Mouse (Mus musculus) midbrain, embryonic 11.5 days (tissue): ENCODE results near the gene Slc19a3. TPM values are rescaled to one million over a fixed set of nuclear protein-coding genes. Genes with fewer than 3 reads are reported as not detected.

ENCODE experiments used
- ATAC-seq: fragments of 200-750 bp; cut with Nextera tagmentation; 2 replicates; pipeline ENCODE4 v1.8.0; 2017; ENCODE audit warnings: moderate TSS enrichment, moderate library complexity; ENCODE audit not compliant: low FRiP score
- DNase-seq: peaks from one replicate; pipeline ENCODE4 v3.0.0; 2015; ENCODE audit warnings: low spot score; ENCODE audit errors: missing footprints
- H3K27ac ChIP-seq: fragments of 300-500 bp; sonication (generic); 2 replicates; pipeline ENCODE4 v1.5.1; 2014; ENCODE audit warnings: low read depth, low read length
- H3K27me3 ChIP-seq: fragments of 300-500 bp; sonication (generic); 2 replicates; pipeline ENCODE4 v1.6.1; 2014; ENCODE audit warnings: mild to moderate bottlenecking, low read length, moderate library complexity, mixed read lengths; ENCODE audit not compliant: control insufficient read depth, insufficient read depth
- H3K36me3 ChIP-seq: fragments of 300-500 bp; sonication (generic); 2 replicates; pipeline ENCODE4 v1.6.1; 2014; ENCODE audit warnings: mild to moderate bottlenecking, low read length, moderate library complexity, mixed read lengths; ENCODE audit not compliant: control insufficient read depth, insufficient read depth
- H3K4me1 ChIP-seq: fragments of 300-500 bp; sonication (generic); 2 replicates; pipeline ENCODE4 v1.6.1; 2014; ENCODE audit warnings: low read length; ENCODE audit not compliant: control insufficient read depth, insufficient read depth
- H3K4me2 ChIP-seq: fragments of 300-500 bp; sonication (generic); 2 replicates; pipeline ENCODE4 v1.6.1; 2014; ENCODE audit warnings: mild to moderate bottlenecking, moderate library complexity
- H3K4me3 ChIP-seq: fragments of 300-500 bp; sonication (generic); 2 replicates; pipeline ENCODE4 v1.5.1; 2014; ENCODE audit warnings: low read depth, low read length
- H3K9ac ChIP-seq: fragments of 300-500 bp; sonication (generic); 2 replicates; pipeline ENCODE4 v1.6.1; 2014; ENCODE audit warnings: low read length
- H3K9me3 ChIP-seq: fragments of 300-500 bp; sonication (generic); 2 replicates; pipeline ENCODE4 v1.6.1; 2016; ENCODE audit warnings: low read length; ENCODE audit not compliant: control insufficient read depth
- WGBS: fragments of 180-500 bp; shearing (Covaris S2); extraction: QIAGEN DNeasy Blood & Tissue Kit; methylation state at CpG from one replicate; pipeline ENCODE4 v1.1.7; 2014; 5-methylcytosine and 5-hydroxymethylcytosine counted together
- polyA plus RNA-seq: library from polyadenylated mRNA; unstranded; fragments of >200 nt; fragmentation: Nextera tagmentation; extraction: Ambion mirVana; gene quantifications from 2 replicates; pipeline ENCODE4 v1.2.1, GENCODE M21; 2014

The Slc19a3 gene
- polyA plus RNA-seq, 1 experiment from 2014 or later: 0.83 TPM

DNA sequence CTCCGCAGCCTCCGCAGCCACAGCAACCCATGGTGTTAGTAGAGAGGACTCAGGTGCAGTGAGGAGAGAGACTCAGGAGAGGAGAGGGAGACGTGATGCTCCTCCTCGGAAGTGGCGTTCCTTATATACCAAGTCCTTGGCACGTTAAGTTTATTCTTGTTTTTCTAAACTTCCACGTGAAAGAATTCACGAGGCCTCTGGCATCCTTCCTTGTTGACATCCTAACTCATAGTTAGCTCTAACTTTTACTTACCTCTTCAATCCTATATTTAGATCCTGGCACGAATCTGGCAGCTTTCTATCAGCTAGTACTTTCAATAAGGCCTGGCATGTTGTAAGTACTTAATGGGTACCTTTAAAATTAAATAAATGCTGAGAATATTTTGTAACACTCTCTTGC is 21.0 kb upstream of the Slc19a3 start, which contains the start of gene A030005K14Rik:
TSS of gene A030005K14Rik (minus strand) at position 101 of the 400 bp plus-strand sequence.
- no peaks in the 10 kb centered on the region for H3K4me1 ChIP-seq
- no peak within 1 kb of the TSS for H3K27ac ChIP-seq
- 89% methylated on average over 9 of the region's 9 CpGs for WGBS

GRCm38 (mm10) chr1:83058481-83058880 is 20.2 kb upstream of the Slc19a3 start:
- Histone ChIP-seq H3K36me3 (no peaks in the 10 kb centered on the region), H3K4me3 (no peak overlapping the region), H3K9me3 (no peaks in the 10 kb centered on the region), H3K4me2 (no peak overlapping the region), H3K27ac (no peak overlapping the region), H3K27me3 (no peaks in the 10 kb centered on the region), H3K4me1 (no peaks in the 10 kb centered on the region), H3K9ac (no peak overlapping the region)
- ATAC-seq: no peak
- no peak for DNase-seq
- 58% methylated on average over 1 of the region's 1 CpGs for WGBS

More for the DNA sequence above, 21.0 kb upstream of the Slc19a3 start, which contains the start of gene A030005K14Rik:
- Histone ChIP-seq H3K4me2 (no peak within 1 kb of the TSS), H3K9me3 (no peaks in the 10 kb centered on the region), H3K4me3 (no peak within 1 kb of the TSS), H3K36me3 (no peaks in the 10 kb centered on the region), H3K27me3 (no peaks in the 10 kb centered on the region), H3K9ac (no peak within 1 kb of the TSS)
- ATAC-seq: no peak
- no peak for DNase-seq

DNA sequence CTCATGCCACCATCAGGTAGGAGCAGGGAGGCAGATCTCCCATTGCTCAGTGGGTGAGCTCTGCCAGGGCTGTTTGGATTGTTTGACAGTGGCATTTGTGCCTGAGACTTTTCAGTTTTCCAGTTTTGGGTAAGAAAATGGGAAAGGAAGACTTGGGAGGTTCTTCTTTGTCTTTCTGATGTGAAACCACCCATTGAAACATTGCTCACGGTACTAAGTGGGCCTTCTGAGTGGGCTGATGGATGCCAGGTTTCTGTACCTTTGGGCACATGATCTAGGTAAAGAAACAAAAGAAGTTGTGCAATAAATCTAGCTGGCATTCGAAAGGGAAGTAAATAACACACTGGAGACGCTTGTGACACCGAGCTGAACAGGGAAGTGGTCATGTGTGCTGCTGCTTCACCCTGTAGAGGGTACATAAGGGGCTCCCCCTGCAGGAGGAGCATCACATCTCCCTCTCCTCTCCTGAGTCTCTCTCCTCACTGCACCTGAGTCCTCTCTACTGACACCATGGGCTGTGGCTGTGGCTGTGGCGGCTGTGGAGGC is 6.7 kb upstream of the Slc19a3 start, which contains the start of gene Gm47969:
TSS of gene Gm47969 (plus strand) at position 51 of the 546 bp plus-strand sequence.
- 85% methylated on average over 5 of the region's 5 CpGs for WGBS
- ATAC-seq (no peak), DNase-seq (no peak)
- no peaks in the 10 kb centered on the region for H3K9me3 ChIP-seq
- H3K4me1 ChIP-seq: no peaks in the 10 kb centered on the region
- H3K27me3 ChIP-seq: no peaks in the 10 kb centered on the region
- H3K27ac ChIP-seq: no peak within 1 kb of the TSS
- no peak within 1 kb of the TSS for H3K9ac ChIP-seq
- no peaks in the 10 kb centered on the region for H3K36me3 ChIP-seq
- no peak within 1 kb of the TSS for H3K4me2 ChIP-seq
- H3K4me3 ChIP-seq: no peak within 1 kb of the TSS

- no peaks in the 10 kb centered on the region for H3K4me1 ChIP-seq
- 96% methylated on average over 2 of the region's 2 CpGs for WGBS
Measured at GRCm38 (mm10) chr1:83042380-83042779, 4.1 kb upstream of the Slc19a3 start, which contains the start of gene Krtap28-10. TSS of gene Krtap28-10 (minus strand) at chr1:83042480.

GRCm38 (mm10) chr1:83039080-83039479 is 832 bp upstream of the Slc19a3 start:
- DNase-seq (no peak), ATAC-seq (0 out of 2 replicates have a peak, but pooled peaks have one; percentile 9)
- H3K4me1 ChIP-seq: no peaks in the 10 kb centered on the region
- H3K4me2 ChIP-seq: no peak overlapping the region
- no peak overlapping the region for H3K9ac ChIP-seq
- no peak overlapping the region for H3K4me3 ChIP-seq
- no peaks in the 10 kb centered on the region for H3K27me3 ChIP-seq
- 82% methylated on average over 4 of the region's 4 CpGs for WGBS
- H3K36me3 ChIP-seq: no peaks in the 10 kb centered on the region
- no peaks in the 10 kb centered on the region for H3K9me3 ChIP-seq
- H3K27ac ChIP-seq: no peak overlapping the region

More at GRCm38 (mm10) chr1:83042380-83042779, 4.1 kb upstream of the Slc19a3 start, which contains the start of gene Krtap28-10:
- Histone ChIP-seq H3K27me3 (no peaks in the 10 kb centered on the region), H3K36me3 (no peaks in the 10 kb centered on the region), H3K4me2 (no peak within 1 kb of the TSS), H3K9me3 (no peaks in the 10 kb centered on the region), H3K4me3 (no peak within 1 kb of the TSS), H3K27ac (no peak within 1 kb of the TSS), H3K9ac (no peak within 1 kb of the TSS)
- ATAC-seq: no peak
- no peak for DNase-seq

DNA sequence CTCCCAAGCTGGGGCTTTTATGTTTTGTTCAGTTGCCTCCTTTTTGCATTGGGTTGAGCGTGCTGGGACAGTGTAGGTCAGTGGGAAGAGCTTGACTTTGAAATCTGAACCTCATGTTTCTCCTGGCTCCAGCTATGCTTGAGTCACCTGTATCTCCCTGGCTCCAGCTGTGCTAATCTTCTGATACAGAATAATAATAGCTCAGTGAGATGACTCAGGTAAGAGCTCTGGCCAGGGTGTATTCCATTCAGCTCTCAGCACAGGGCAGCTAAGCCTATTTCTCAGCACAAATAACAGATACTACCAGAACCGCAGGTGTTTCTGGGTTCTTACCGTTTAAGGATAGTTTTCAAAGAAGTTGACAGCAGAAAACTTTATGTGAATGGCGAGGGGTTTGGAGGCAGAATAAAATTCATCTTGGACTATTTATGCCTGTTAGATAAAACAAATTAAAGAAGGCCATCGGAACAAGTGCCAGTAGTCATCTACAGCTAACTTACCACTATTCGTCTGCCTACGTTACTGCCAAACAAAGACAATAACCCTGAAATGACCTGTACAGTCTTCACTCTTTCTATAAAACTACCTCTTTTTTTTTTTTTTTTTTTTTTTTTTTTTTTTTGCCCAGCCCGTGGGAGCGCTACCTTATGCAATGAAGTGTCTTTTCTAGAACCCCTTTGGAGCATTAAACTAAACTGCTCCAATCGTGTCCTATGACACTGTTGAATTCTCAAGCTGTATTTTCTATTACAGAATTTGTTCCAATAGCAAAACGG is 1.2 kb downstream of the Slc19a3 start:
- Histone ChIP-seq H3K27me3 (no peaks in the 10 kb centered on the region), H3K4me3 (no peak overlapping the region), H3K4me1 (no peaks in the 10 kb centered on the region), H3K9me3 (no peaks in the 10 kb centered on the region), H3K27ac (no peak overlapping the region), H3K9ac (no peak overlapping the region), H3K36me3 (no peaks in the 10 kb centered on the region), H3K4me2 (no peak overlapping the region)
- ATAC-seq (no peak), DNase-seq (no peak)
- 66% methylated on average over 11 of the region's 11 CpGs for WGBS

DNA sequence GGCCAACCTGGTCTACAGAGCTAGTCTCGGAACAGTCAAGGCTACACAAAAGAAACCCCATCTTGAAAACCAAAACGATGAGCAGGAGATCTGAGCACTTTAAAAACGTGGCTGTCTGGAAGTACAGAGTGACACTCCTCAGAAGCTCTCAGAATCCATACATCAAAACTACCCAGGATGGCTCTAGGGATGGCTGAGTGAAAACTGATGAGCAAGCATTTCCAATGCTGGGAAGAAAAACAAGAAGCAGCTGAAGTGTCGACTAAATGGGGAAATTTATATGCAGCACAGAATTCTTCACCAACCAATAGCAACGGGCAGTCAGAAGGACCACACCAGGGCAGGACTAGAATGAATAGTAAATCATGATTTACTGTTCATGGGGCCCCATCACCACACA is 3.7 kb downstream of the Slc19a3 start:
- no peak overlapping the region for H3K27ac ChIP-seq
- no peaks in the 10 kb centered on the region for H3K9me3 ChIP-seq
- 75% methylated on average over 5 of the region's 5 CpGs for WGBS
- H3K4me3 ChIP-seq: no peak overlapping the region
- ATAC-seq: no peak
- H3K4me1 ChIP-seq: no peaks in the 10 kb centered on the region
- H3K36me3 ChIP-seq: no peaks in the 10 kb centered on the region
- H3K27me3 ChIP-seq: no peaks in the 10 kb centered on the region
- H3K9ac ChIP-seq: no peak overlapping the region
- no peak overlapping the region for H3K4me2 ChIP-seq
- DNase-seq: no peak

- H3K4me3 ChIP-seq: no peak overlapping the region
- H3K36me3 ChIP-seq: no peaks in the 10 kb centered on the region
- no peak overlapping the region for H3K4me2 ChIP-seq
- H3K27me3 ChIP-seq: no peaks in the 10 kb centered on the region
- no peaks in the 10 kb centered on the region for H3K4me1 ChIP-seq
- 91% methylated on average over 6 of the region's 6 CpGs for WGBS
- ATAC-seq (no peak), DNase-seq (no peak)
- no peak overlapping the region for H3K27ac ChIP-seq
- H3K9ac ChIP-seq: no peak overlapping the region
- H3K9me3 ChIP-seq: no peaks in the 10 kb centered on the region
Measured at GRCm38 (mm10) chr1:83032508-83032907, 5.7 kb downstream of the Slc19a3 start.

DNA sequence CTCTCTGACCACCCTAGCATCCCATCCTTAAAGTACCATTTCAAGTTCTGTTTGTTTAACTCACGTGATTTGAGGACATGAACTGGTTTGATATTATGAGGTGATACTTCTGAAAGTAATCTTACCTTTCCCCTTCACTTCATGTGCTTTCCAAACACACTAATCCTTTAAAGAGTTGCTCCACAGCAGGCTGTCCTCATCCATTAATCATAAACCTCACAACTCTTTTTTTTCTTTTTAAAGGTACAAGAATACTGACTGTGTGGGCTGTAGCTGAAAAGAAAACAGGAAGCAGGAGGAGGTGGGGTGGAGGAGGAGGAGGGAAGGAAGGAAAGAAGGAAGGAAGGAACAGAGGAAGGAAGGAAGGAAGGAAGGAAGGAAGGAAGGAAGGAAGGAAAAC is 6.3 kb downstream of the Slc19a3 start:
- H3K36me3 ChIP-seq: no peaks in the 10 kb centered on the region
- H3K9me3 ChIP-seq: no peaks in the 10 kb centered on the region
- WGBS: 74% methylated on average over 1 of the region's 1 CpGs
- no peak overlapping the region for H3K4me2 ChIP-seq
- no peaks in the 10 kb centered on the region for H3K27me3 ChIP-seq
- ATAC-seq: no peak
- no peak for DNase-seq
- H3K4me3 ChIP-seq: no peak overlapping the region
- no peak overlapping the region for H3K27ac ChIP-seq
- H3K9ac ChIP-seq: no peak overlapping the region
- no peaks in the 10 kb centered on the region for H3K4me1 ChIP-seq
